Mouse (Mus musculus) lung, adult 18-20 months (tissue): Measurements from ENCODE around the gene Rasl12.

Experiments
- DNase-seq, 2 experiments: peaks; one replicate each; pipeline ENCODE4 v3.0.0; 2022; ENCODE audit warnings: mixed read lengths in 2 of 2

Gene Rasl12

DNA sequence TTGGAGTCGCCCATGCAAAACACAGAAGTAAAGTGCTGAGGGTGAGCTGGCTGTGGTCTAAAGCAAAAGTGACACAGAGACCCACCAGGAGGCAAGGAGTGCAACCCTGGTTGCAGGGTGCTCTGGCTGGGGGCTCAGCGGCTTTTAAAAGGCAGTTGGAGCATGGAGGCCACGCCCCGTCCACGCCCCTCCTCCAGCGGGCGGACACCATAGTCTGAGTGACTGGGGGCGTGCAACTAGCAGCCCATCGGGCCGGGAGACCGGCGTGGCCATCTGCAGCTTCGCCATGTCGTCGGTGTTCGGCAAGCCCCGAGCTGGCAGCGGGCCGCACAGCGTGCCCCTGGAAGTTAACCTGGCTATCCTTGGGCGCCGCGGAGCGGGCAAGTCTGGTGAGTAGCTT is at the start of gene Rasl12:
Rasl12 (plus strand) TSS at position 228 of the 400 bp plus-strand sequence.
- peak; percentile 77 to 81 for DNase-seq

DNA sequence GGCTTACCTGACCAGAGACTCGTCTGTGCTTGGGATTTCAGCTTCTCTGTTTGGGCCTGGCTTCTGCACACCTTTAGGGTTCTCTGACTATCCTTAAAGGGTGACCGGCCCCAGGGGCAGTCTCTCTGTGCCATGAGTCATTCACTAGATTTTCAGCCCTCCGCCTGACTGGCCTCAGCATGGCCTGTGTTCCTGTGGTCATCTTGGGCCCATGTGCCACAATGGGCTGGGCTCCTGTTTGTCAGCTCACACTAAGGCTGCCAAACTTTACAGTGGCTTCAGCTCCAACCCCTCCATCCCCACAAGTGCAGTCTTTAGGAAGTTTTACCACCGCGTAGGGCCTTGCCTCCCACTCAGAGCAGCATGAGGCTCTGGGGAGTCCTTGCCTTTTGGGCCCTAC is 45.1 kb upstream of the Rasl12 start:
- no peak for DNase-seq

DNA sequence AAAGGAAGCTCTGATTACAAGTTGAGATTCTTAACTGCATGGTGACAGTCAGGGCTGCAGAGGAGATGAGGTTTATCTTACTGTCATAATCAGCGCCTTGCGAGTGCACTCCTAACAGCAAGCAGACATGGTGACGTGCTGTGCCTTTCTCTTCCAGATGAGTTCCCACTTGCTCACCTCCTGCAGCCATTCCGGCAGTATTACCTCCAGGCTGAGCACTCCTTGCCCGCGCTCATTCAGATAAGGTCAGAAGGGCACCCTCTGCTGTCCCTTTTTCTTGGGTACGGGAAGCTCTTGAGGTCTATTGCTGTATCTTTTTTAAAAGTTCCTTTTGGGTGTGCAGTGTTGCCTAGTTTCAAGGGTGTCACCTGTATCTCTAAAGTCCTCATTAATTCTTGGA is 41.7 kb upstream of the Rasl12 start:
- no peak for DNase-seq

DNA sequence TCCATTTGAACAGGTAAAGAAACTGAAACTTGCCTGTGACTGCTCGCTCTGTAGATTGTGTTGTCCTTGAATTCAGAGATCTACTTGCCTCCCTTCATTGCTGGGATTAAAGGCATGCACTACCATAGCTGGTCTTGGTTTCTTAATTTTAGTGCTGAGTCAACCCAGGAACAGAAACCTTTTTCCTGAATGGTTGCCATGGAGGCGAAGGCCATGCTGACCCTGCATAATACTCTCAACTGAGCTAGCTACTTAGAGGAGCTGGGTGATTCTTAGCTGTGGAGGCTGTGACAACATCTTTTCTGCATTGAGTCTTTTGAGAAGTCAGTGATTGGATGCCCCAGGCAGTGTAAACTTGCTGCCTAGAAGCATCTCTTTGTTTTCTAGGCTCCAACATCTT is 41.3 kb upstream of the Rasl12 start:
- DNase-seq = no peak

DNA sequence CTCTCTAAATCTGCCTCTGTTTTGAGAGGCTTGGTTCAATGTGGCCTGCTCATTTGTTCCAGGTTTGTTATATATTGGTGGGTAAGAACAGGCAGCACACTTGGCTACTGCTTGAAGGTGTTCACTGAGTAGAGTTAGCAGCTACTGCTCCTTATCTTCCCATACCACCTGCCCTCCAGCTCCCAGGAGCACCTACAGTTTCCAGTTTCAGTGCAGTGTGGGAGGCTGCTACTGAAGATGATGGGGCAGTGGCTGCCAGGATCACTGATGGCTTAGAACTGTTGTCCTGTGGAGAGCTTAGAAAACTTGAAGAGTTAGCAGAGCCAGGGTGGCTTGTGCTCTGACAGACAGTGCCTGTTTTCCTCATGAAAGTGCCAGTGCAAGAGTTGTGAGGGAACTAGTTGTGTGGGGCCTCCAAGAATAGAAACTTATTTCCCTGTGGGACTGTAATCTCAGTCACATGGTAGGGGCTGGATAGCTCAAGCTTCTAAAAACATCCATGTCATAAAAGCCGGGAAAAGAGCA is 39.3 kb upstream of the Rasl12 start:
- DNase-seq = no peak

DNA sequence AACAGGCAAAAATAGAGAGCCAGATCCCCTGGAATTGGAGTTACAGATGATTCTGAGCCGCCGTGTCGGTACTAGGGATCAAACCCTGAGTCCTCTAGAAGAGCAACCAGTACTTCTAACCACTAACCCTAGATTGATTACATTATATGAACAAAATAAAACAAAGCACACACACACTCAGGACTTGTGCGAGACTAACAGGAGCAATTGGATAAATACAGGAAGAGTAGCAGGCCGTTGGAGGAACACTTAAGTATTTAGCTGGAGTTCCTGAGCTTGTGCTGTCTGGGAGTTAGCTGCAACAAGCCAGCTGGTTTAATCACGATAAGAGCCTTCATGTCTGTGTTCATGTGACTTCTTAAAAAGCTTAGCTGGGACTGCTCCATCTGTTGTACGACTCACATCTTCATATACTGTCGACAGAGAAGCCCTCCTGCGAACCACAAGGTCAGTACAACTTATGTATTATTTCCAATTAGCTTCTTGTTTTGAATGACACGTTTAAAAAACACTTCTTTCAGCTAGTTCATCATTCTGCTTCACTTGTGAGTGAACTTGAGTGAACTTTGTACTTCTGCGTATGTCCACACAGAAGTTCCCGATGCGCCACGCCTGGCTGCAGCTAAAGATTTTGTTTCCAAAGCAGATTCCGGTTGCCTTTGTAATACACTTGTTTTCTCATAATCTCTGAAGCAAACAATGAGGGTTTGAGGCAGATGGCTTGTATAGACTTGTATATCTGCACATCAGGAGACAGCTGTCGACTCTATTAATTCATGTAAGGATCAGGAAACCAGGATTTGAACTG is 37.5 kb upstream of the Rasl12 start, which contains the start of gene Ubap1l:
Ubap1l (plus strand) TSS at position 401 of the 808 bp plus-strand sequence.
- DNase-seq = no peak

DNA sequence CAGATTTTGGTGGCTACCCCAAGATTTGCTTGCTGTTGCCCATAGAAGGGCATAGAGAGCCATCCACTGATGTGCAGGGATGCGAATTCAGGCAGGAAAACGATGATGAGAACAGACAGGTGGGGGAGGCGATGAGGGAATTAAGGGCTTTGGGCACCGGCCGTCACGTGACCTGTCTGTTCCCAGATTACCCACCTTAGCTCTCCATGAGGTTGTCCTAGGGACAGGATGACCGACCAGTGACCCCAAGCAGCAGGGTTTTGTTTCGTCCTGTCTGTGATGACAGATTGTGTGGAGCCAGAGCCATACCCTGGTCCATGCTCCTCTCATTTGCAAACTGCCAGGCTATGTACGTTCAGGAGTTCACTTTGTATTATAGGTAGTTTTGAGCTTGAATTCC is 34.6 kb upstream of the Rasl12 start:
- DNase-seq = no peak

DNA sequence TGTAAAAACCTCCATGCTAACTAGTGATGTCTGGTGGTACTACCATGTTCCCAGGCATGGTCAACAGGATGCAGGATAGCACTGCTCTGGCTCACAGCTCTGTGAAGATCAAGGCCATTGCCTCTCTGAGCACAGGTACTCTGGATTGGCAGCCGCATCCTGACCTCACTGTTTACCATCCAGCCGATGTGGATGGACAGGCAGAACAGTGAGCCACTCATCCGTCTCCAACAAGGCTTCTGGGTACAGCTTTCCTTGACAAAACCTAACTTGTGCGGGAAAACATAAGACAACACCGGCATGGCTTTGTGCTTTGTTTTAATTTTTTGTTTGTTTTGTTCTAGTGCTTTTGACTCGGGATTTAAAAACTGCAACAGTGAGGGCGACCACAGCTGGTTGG is 32.6 kb upstream of the Rasl12 start:
- no peak for DNase-seq

DNA sequence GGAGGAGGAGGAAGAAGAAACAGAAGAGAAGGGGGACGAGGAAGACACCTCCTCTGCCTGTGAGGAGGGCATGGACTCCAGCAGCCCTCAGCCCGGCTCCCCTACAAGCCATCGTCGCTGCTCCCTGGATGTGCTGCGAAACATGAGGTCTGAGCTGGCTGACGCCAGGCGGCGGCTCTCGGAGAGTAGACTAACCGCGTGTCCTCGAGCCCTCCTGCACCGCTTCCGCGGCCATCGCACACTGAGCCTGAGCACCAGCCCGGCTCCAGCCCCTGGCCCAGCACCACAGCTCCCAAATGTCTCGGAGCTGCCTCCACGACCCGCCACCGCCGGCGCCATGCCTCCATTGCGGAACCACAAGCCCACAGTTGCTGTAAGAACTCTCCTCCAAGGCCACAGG is 26.6 kb upstream of the Rasl12 start:
- no peak for DNase-seq

DNA sequence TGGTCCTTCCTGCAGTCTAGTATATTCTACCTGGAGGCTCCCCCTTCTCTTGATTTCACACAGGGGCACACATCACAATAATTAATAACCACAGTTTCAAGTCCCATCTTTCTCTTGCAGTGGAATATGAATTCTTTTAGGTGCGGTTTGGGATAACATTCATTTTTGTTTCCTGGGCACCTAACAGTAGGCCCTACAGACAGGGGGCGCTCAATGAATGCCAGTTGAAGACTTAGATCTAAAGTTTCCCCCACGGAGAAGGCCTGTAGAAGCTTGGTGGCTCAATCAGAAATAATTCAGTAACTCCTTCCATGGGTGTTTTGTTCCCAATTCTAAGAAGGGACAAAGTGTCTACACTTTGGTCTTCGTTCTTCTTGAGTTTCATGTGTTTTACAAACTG is 25.9 kb upstream of the Rasl12 start:
- DNase-seq = peak in 1 of 2 experiments; percentile 42

DNA sequence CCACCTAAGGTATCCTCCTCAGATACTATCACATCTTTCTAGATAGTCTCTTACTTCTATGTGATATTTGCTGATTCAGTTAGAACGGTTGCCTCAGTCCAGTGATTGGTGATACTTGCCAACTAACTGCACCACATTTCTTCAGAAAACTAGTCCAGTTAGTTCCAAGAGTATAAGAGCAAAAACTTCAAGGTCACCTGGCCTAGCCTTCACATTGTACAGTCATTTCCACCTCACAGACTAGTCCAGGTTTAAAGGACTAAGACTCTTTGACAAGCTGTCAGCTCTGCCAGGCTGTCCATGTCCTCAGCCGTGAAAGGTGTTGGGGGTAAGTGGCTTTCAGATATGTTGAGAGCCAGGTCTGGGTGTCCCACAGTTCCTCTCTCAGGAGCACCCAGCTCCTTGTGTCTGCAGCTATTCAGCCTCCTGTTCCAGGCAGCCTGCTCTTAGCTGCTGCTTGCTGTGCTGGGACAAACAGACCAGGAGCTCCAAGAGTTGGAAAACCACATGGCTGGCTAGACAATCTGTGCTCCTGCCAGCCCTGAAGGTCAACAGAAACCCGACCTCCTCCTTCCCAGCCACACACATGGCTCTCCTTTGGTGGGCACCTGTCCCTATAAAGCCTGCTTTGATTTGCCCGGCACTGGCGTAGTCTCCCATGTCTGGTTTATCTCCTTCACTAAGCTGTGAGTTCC is 23.7 kb upstream of the Rasl12 start:
- no peak for DNase-seq

DNA sequence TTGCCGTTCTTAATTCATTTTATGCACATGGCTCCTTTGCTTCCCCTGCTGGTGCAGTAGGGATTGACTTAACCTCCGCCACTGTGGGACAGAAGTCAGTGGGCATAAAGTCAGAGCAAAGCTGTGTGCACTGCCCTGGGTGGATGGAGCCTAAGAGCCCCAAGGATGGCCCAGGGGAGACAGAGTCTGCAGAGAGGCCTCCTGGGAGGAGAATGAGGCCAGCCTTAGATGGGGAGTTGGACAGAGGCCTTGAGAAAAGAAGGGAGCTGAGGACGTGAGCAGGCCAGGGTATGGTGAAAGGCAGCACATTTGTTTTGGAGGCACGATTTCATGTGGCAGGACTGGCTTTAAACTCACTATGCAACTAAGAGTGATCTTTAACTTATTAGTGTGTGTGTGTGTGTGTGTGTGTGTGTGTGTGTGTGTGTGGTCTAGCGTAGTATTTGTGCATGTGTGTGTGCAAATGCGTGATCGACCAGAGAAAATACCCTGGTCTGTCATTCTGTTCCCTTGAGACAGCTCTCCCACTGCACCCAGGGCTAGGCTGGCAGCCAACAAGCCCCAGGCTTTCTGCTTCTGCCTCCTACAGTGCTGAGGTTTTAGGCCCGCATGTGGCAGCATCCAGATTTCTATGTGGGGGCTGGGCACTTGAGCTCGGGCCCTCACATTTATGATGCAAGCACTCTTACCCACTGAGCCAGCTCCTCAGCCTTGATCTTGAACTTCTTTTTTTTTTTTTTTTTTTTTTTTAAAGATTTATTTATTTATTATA is 23.0 kb upstream of the Rasl12 start:
- no peak for DNase-seq

DNA sequence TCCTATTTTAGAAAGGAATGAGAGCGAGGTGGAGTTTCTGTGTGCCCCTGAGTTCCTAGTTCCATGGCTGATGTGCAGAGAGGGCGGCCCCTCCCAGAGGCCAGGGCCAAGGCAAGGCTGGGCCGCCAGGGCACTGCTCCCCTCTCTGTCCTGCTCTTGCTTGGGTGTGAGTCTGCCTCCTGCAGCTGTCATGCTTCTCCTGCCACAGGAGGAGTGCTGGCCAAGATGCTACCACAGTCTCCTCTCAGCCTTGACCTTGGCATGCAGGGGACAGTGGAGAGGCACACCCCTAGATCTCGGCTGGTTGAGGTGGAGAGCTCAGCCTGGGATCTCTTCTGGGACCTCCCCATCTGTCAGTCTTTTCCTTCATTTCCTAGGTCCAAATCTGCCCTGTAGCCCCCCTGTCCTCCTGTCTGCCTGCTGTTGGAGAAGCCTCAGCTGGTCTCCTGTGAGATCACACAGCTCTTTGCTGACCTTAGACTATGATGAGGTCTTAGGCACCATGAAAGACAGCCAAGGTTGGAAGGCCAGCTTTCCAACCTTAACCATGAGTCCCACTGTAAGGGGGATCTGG is 17.2 kb upstream of the Rasl12 start:
- DNase-seq = no peak

DNA sequence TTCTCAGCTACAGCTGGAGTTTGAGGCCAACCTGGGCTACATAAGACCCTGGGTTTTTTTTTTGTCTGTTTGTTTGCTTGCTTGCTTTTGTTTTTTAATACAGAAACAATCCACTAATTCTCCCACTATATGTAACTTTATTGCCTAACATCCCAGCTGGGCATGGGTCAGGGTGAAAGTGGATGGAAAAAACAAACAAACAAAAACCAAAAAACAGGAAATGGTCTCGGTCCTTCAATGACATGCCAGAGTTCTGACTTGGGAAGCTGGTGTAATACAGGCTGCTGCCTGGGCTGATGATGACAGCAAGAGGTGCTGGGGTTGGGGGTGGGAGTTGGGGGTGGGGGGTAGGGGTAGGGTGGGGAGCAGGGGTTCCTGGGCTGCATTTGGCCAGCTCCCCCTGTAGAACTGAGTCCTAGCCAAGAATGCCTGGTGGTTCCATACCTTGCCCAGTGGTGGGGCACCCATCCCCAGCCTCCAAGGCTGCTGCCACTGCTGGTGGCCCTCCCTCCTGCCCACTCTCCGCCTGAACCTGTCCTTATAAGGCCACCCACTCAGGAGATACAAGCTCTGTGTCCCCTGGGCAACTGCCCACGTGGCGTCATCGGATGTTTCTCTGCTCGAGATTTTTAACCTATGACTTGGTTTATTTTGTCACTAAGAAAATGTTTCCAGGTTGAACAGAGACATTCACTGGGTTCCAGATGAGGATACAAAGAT is 16.1 kb upstream of the Rasl12 start:
- no peak for DNase-seq

DNA sequence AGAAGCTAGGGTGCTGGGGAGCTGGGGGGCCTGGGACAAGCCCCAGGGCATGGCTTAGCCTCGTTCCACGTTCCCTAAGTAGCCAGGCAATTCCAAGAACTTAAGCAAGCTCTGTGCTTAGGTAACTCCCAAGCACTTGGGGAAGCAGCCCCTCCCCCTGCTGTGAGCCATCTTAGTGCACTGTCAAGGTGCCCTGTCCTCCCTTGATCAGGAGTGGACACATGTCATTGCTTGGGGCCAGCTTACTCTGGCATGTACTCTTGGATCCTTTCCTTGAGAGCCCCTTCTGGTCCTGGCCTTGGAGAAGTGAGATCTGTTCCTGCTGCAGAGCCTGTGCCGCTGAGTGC is 15.6 kb upstream of the Rasl12 start:
- no peak for DNase-seq

DNA sequence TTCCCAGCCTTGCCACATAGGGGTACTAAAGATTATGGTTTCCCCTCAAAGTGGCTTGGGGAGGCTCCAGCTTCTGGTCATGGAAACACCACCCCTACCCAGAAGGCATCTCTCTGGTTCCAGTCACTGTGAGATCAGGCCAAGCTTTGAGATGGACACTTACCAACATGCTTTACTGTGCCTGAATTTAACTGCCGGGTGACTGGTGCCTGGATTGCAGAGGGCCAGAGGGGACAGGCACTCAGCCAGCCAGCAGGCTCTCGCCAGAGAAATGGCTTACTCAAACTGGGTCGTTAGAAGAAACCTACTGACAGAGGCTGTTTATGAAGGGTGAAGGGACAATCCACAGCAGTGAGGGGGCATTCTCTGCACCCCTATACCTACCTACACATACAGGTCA is 14.0 kb upstream of the Rasl12 start:
- peak in 1 of 2 experiments; percentile 37 for DNase-seq

DNA sequence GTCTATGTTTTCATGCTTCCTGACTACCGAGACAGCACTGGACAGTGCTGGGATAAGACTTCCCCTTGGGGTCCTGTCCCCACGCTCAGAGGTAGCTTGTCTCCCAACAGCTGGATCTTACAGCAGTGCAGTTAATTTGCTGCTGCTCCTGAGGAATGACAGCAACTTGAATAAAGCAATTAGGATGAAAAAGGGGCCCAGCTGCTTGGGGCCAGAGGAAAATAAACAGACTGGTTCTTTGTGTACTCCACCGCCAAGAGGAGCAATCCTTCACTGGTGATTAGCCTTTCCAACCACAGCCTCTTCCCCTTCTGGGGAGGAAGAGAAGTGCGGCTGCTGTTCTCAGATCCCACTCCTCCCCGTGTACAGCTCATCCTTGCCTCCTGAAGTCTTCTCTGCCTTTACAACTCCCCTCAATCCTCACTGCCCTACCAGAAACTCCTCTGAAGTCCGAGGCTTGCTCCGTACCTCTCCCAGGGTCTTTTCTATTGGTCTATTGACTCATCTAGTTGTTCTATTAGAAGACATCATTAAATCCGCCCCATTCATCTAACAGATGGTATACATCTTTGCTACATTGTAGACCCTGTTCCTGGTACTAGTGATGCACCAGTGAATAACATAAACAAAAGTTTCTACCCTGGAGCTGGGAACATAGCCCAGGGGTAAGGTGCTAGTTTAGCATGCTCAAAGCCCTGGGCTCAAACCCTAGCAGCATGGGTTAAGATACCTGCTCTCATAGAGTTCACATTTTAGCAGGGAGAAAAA is 11.7 kb upstream of the Rasl12 start:
- DNase-seq = peak; percentile 44 to 66

DNA sequence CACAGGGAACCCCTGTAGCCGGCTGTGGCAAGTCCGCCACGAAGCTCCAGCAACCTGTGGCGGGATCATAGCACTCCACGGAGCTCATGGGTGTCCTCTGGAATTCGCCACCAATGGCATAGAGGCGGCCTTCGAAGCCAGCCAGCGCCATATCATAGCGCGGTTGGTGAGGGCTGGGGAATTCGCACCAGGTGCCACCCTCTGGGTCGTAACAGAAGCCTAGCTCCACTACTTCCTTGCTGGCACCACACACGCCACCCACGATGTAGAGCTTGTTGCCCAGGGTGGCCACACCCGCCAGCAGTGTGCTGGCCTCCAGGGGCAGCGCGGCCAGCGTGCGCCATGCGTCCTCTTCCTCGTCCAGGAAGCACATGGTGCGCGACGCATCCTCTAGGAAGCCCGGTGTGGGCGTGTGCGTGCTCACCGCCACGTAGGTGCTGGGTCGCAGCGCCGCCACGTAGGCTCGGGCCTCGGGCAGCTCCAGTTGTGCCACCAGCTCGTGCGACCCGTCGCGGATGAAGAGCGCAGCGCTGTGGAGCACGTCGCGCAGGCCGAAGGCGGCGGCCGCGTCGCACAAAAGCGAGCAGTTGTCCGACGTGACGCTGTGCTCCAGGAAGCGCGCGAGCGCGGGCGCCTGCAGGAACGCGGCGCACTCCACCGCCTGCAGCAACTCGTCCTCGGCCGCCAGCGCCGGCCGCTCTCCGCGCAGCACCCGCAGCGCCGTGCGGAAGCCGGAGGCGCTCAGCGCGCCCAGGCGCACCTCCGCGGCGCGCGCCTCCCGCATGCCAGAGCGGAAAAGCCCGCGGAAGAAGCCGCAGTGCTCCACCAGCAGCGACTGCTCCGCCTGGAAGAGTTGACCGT is 7.3 kb upstream of the Rasl12 start:
- no peak for DNase-seq

DNA sequence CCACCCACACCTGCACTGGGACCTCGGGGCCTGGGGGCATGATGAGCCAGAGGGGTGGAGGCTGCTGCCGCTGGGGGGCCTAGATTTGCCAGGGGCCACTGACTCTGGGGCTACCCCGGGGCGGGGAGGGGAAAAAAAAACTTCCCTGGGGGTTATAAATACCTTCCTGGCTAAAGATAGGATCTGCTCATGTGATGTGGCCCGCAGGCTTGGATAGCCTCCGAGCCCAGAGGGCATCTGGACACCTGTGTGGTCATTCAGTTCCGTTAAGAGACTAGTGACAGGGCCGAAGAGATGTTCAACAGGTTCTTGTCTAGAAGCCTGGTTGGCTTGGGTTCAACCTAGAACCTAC is 6.7 kb upstream of the Rasl12 start, which contains the start of gene Kbtbd13:
Kbtbd13 (minus strand) TSS at position 40 of the 352 bp plus-strand sequence.
- DNase-seq = no peak

DNA sequence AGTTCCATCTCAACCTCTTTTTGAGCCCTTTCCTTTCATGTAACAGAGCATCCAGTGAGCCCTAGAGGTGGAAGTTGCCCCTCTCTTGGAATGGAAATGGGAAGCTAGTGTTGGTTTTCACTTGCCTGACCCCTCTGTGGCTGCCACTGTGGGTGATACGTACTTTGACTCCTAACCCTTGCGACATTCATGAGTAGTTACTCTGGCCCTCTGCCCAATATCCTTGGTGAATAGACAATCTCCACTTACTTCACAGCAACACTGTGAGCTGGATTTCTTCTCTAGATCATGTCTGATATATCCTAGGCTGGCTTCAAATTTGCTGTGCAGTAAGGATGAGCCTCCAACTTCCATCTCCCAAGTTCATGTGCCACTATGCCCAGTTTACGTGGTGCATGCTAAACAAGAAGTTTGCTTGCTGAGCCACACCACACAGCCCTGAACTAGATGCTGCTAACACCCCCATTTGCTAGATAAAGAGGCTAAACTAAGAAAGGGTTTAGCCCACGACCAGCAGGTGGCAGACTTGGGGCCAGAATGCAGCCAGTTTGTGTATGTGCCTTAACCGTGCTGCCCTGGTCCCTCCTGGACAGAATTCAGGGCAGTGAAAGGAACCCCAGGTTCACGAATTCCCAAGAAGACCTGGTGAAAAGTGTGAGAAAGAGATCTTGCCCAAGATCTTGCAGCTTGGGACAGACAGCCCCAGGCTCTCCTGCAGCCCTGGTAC is 5.5 kb upstream of the Rasl12 start:
- DNase-seq = peak; percentile 62 to 75
